Mouse (Mus musculus) C2C12 (cell line): Measurements from ENCODE around the gene Eps8l3.

ENCODE experiments used
- CEBPB ChIP-seq: IDR thresholded peaks from one replicate; pipeline ENCODE4 v1.6.1; 2011; ENCODE audit warnings: low read depth, mild to moderate bottlenecking, control low read depth, moderate library complexity
- CTCF ChIP-seq: IDR thresholded peaks from one replicate; pipeline ENCODE4 v1.5.1; 2011; ENCODE audit not compliant: control insufficient read depth, insufficient read depth, insufficient read length
- FOSL1 ChIP-seq: IDR thresholded peaks from one replicate; pipeline ENCODE4 v1.8.0; 2011; ENCODE audit warnings: mild to moderate bottlenecking, low read length; ENCODE audit not compliant: poor library complexity, insufficient read depth, severe bottlenecking
- MAX ChIP-seq: IDR thresholded peaks from one replicate; pipeline ENCODE4 v1.6.1; 2011; ENCODE audit warnings: mild to moderate bottlenecking, control low read depth
- MYOG ChIP-seq: IDR thresholded peaks from one replicate; pipeline ENCODE4 v1.6.1; 2011; ENCODE audit not compliant: control insufficient read depth, insufficient read length; ENCODE audit errors: extremely low read depth
- USF1 ChIP-seq: IDR thresholded peaks from one replicate; pipeline ENCODE4 v1.6.1; 2011; ENCODE audit warnings: low read depth, mild to moderate bottlenecking, control low read depth, moderate library complexity

DNA sequence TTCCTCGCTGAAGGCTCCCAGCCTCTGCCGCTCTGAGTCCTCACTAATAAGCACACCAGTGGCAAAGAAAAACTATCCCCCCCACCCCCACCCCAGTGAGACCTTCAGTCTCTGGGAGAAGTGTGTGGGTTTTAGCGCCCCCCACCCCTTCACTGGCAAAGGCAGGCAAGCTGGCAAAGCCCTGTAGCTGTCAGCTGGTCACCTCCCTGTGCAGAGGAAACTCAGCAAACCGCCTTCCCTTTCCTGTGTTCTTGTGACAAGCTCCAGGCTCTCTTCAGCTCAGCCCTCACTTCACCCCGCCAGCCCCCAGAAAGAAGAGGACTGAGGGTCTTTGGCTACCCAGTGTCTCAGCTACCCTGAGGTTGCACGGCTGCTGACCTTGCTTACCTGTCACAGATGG is 44.4 kb upstream of the Eps8l3 start:
- TF ChIP-seq CTCF (no peak), FOSL1 (no peak), USF1 (no peak), MAX (no peak), MYOG (no peak), CEBPB (no peak)
